Mouse (Mus musculus): ENCODE measurements around the gene Setd7. TPM values are rescaled to one million over a fixed set of nuclear protein-coding genes. Genes with fewer than 3 reads are reported as not detected.

Setd7 gene
- total and polyA plus RNA-seq, 3 experiments = 11.3 to 37.9 (median 15.3) TPM

DNA sequence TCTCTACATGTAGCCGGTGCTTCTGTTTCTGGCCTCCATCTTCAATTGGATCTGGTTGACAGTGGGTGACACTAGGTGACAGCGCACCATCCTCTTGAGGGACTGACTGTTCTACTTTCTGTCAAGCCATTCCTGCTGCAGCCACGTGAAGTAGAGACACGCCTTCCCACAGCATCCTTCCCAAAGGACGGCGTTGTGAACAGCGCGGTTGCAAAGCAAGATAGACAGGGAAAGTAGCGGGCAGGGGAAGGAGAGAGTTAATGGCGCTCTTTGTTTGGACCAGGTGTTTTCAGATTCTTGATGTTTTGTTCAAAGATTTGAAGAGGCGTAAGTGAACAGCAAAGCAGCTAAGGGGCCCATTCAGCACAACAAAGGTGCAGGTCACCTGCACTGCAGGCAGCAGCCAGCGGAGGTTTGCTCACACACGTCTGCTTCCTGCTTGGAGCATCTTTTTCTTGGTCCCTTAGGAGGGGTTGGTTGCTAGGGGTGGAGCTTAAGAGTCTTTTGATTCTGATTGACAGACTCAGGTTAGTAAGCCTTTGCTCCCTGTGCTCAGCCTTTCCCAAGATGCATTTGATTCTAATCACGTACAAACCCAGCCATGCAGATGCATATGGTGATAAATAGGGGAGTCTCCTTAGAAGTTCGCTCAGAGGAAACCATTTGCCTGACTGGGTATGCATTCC, 29.7 kb upstream of the Setd7 start:
- Histone ChIP-seq H3K27me3 (ENCODE audit: control insufficient read depth in 1 of 2, insufficient read depth in 2 of 2, low read length in 2 of 2) (0 out of 4 replicates have a peak, but pooled peaks cover 0 to 1% of the 10 kb centered on the region in 2 experiments), H3K4me3 (ENCODE audit: control insufficient read depth in 1 of 2, insufficient read depth in 1 of 2, low read depth in 2 of 2, low read length in 2 of 2) (no peak overlapping the region), H3K79me2 (ENCODE audit: control insufficient read depth, insufficient read depth, low read length, poor library complexity) (no peaks in the 10 kb centered on the region), H3K36me3 (ENCODE audit: control insufficient read depth in 1 of 2, insufficient read depth in 2 of 2, low read length in 2 of 2) (no peaks in the 10 kb centered on the region), H3K9me3 (replicated peaks; ENCODE audit: insufficient read depth, low read length) (no peaks in the 10 kb centered on the region), H3K27ac (ENCODE audit: control insufficient read depth, low read depth, low read length) (no peak overlapping the region), H3K9ac (ENCODE audit: control insufficient read depth, low read depth, low read length, poor library complexity, severe bottlenecking) (no peak overlapping the region), H3K4me1 (ENCODE audit: control insufficient read depth in 1 of 2, insufficient read depth in 2 of 2, low read length in 2 of 2) (no peaks in the 10 kb centered on the region)
- no peak for DNase-seq (ENCODE audit: low read depth, low spot score)
- no peak for TF ChIP-seq GABPA (IDR thresholded peaks at IDR 0.05; ENCODE audit: low read depth, low read length)

DNA sequence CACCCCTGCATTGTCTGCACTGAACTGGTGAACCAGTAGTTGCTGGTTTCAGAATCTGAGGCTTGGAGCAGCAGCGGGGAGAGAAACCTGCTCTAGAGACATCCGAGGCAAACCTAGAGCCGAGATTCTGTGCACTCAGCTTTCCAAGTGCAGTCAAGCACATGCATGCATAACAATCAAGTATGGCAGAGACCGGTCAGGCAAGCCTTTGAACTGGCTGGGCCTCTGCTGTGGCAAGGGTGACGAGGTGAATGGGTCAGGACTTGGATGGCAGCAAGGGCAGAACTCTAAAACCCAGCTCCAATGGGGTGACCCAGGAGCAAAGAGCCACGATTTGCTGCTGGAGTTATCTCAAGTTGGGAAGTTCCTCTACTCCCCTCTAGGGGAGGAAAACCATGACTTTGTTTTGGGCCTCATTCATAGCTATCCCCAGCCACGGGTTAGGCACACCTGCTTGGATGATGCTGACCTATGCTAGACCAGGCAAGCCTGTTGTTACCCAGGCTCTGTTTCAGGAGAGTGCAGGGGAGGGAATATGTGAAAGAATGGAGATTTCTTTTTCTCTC, 27.1 kb upstream of the Setd7 start:
- no peak overlapping the region for H3K9ac ChIP-seq (ENCODE audit: control insufficient read depth, low read depth, low read length, poor library complexity, severe bottlenecking)
- H3K9me3 ChIP-seq (replicated peaks; ENCODE audit: insufficient read depth, low read length) = no peaks in the 10 kb centered on the region
- 0 out of 4 replicates have a peak, but pooled peaks cover 0 to 1% of the 10 kb centered on the region in 2 experiments for H3K27me3 ChIP-seq (ENCODE audit: control insufficient read depth in 1 of 2, insufficient read depth in 2 of 2, low read length in 2 of 2)
- H3K4me3 ChIP-seq (ENCODE audit: control insufficient read depth in 1 of 2, insufficient read depth in 1 of 2, low read depth in 2 of 2, low read length in 2 of 2) = no peak overlapping the region
- H3K36me3 ChIP-seq (ENCODE audit: control insufficient read depth in 1 of 2, insufficient read depth in 2 of 2, low read length in 2 of 2) = no peaks in the 10 kb centered on the region
- no peak overlapping the region for H3K27ac ChIP-seq (ENCODE audit: control insufficient read depth, low read depth, low read length)
- peak; percentile 37 for DNase-seq (ENCODE audit: low read depth, low spot score)
- no peak for TF ChIP-seq TBP (IDR thresholded peaks at IDR 0.05; ENCODE audit: low read depth, low read length)
- peak; percentile 10 for TF ChIP-seq RAD21 (IDR thresholded peaks at IDR 0.05; ENCODE audit: low read depth, low read length)
- no peak for TF ChIP-seq GABPA (IDR thresholded peaks at IDR 0.05; ENCODE audit: low read depth, low read length)
- TF ChIP-seq ZNF384 (IDR thresholded peaks at IDR 0.05; ENCODE audit: low read depth, low read length) = no peak
- TF ChIP-seq NRF1 (IDR thresholded peaks at IDR 0.05; ENCODE audit: insufficient read depth, low read depth, low read length, poor library complexity, severe bottlenecking) = no peak
- TF ChIP-seq CHD2 (IDR thresholded peaks at IDR 0.05; ENCODE audit: low read length) = no peak
- no peak for TF ChIP-seq NELFE (IDR thresholded peaks at IDR 0.05; ENCODE audit: low read depth, low read length)
- TF ChIP-seq USF1 (IDR thresholded peaks at IDR 0.05; ENCODE audit: low read depth, low read length) = no peak
- TF ChIP-seq MAFK (IDR thresholded peaks at IDR 0.05; ENCODE audit: borderline replicate concordance, low read depth, low read length) = no peak
- no peak for TF ChIP-seq ETS1 (IDR thresholded peaks at IDR 0.05; ENCODE audit: low read depth, low read length)
- TF ChIP-seq MAX (IDR thresholded peaks at IDR 0.05; ENCODE audit: low read length) = no peak
- TF ChIP-seq HCFC1 (IDR thresholded peaks at IDR 0.05; ENCODE audit: low read depth, low read length) = no peak
- no peak for TF ChIP-seq BHLHE40 (IDR thresholded peaks at IDR 0.05; ENCODE audit: borderline replicate concordance, low read depth, low read length)
- TF ChIP-seq POLR2AphosphoS2 (IDR thresholded peaks at IDR 0.05; ENCODE audit: low read length) = no peak
- TF ChIP-seq TAL1 (IDR thresholded peaks at IDR 0.05; ENCODE audit: low read length) = no peak
- peak; percentile 29; the same call in 1 of the 2 replicates for TF ChIP-seq SMC3 (IDR thresholded peaks at IDR 0.05; ENCODE audit: low read depth, low read length)
- TF ChIP-seq CTCF (IDR thresholded peaks at IDR 0.05 in 2 of 3, conservative IDR thresholded peaks at IDR 0.05 in 1 of 3; ENCODE audit: control insufficient read depth in 1 of 3, insufficient read depth in 1 of 3, low read depth in 2 of 3, low read length in 3 of 3, poor library complexity in 1 of 3, severe bottlenecking in 1 of 3) = peak in 2 of 3 experiments; percentile 43 to 54; a peak in 4 of 6 replicates
- no peak for TF ChIP-seq EP300 (IDR thresholded peaks at IDR 0.05; ENCODE audit: low read depth in 1 of 2, low read length in 2 of 2)
- no peak for TF ChIP-seq POLR2AphosphoS5 (IDR thresholded peaks at IDR 0.05; ENCODE audit: borderline replicate concordance, low read depth, low read length)
- TF ChIP-seq POLR2A (IDR thresholded peaks at IDR 0.05; ENCODE audit: control insufficient read depth in 1 of 2, insufficient read depth in 1 of 2, low read depth in 1 of 2, low read length in 2 of 2, poor library complexity in 1 of 2) = no peak
- no peak for TF ChIP-seq MYB (IDR thresholded peaks at IDR 0.05; ENCODE audit: low read depth, low read length)
- no peak for TF ChIP-seq TCF12 (IDR thresholded peaks at IDR 0.05; ENCODE audit: low read depth, low read length)
- TF ChIP-seq MYC (IDR thresholded peaks at IDR 0.05; ENCODE audit: low read depth, low read length) = no peak
- no peak for TF ChIP-seq USF2 (IDR thresholded peaks at IDR 0.05; ENCODE audit: borderline replicate concordance in 1 of 2, insufficient read depth in 1 of 2, low read depth in 1 of 2, low read length in 2 of 2)
- no peak for TF ChIP-seq SIN3A (IDR thresholded peaks at IDR 0.05; ENCODE audit: low read length)
- TF ChIP-seq KAT2A (conservative IDR thresholded peaks at IDR 0.05; ENCODE audit: low read depth, low read length) = no peak
- no peaks in the 10 kb centered on the region for H3K79me2 ChIP-seq (ENCODE audit: control insufficient read depth, insufficient read depth, low read length, poor library complexity)
- no peaks in the 10 kb centered on the region for H3K4me1 ChIP-seq (ENCODE audit: control insufficient read depth in 1 of 2, insufficient read depth in 2 of 2, low read length in 2 of 2)
